Mouse (Mus musculus): ENCODE data around the gene Helq. TPM values are rescaled to one million over a fixed set of nuclear protein-coding genes. Genes with fewer than 3 reads are reported as not detected.
A peak's percentile ranks its signal among the peaks of the same experiment; 100 is the strongest.

Gene Helq
- polyA plus RNA-seq, 1 experiment from 2014 or later: 20.6 TPM

DNA sequence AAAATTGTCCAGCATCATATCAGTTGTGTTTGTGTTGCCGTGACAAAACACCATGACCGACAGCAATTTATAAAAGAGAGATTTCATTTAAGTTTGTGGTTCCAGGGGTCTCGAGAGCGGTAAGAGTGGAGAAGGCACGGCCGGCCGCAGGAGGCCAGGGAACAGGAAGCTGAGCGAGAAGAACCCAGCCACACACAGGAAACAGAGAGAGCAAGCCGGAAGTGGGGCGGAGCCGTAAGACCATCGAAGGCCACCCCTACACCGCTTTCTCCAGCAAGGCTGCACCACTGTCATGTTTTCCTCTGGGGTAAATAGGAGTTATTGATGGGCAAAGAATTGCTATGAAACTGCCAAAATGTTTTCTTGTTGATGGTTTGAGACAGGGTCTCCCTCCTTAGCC is 69.6 kb downstream of the Helq start:
- H3K36me3 ChIP-seq (ENCODE audit: control insufficient read depth, insufficient read depth, low read length): no peaks in the 10 kb centered on the region
- no peaks in the 10 kb centered on the region for H3K9me3 ChIP-seq (replicated peaks; ENCODE audit: control insufficient read depth, low read length, poor library complexity, severe bottlenecking)
- ATAC-seq: no peak
- H3K4me1 ChIP-seq (ENCODE audit: control insufficient read depth, insufficient read depth, low read length): no peaks in the 10 kb centered on the region
- H3K4me3 ChIP-seq (ENCODE audit: low read depth, low read length): no peak overlapping the region
- 91% methylated on average over 13 of the region's 13 CpGs for WGBS
- no peaks in the 10 kb centered on the region for H3K27me3 ChIP-seq (ENCODE audit: control insufficient read depth, insufficient read depth, low read depth, low read length)
- H3K4me2 ChIP-seq (ENCODE audit: low read length): no peak overlapping the region
- H3K9ac ChIP-seq (ENCODE audit: low read depth, low read length): no peak overlapping the region
- no peak overlapping the region for H3K27ac ChIP-seq (ENCODE audit: low read length)

DNA sequence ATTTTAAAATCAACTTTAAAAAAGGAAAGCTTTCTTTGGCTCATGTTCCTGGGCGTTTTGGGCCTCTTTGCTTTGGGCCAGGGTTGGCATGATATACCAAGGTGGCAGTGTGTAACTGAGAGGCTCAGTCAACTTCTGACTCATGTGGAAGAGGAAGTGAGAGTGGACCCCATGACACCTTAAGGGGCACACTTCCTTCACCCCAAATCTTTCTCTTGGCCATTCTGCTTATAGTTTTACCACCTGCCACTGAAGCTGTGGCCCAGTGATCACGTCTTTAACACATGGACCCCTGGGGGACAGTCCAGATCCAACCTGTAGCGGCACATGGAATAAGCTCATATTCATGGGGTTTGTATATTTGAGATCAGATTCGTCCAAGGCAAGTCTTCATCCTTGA is 72.4 kb downstream of the Helq start:
- Histone ChIP-seq H3K27me3 (ENCODE audit: control insufficient read depth, insufficient read depth, low read depth, low read length) (no peaks in the 10 kb centered on the region), H3K27ac (ENCODE audit: low read length) (no peak overlapping the region), H3K4me1 (ENCODE audit: control insufficient read depth, insufficient read depth, low read length) (no peaks in the 10 kb centered on the region), H3K4me2 (ENCODE audit: low read length) (no peak overlapping the region), H3K9me3 (replicated peaks; ENCODE audit: control insufficient read depth, low read length, poor library complexity, severe bottlenecking) (no peaks in the 10 kb centered on the region), H3K4me3 (ENCODE audit: low read depth, low read length) (no peak overlapping the region), H3K9ac (ENCODE audit: low read depth, low read length) (no peak overlapping the region), H3K36me3 (ENCODE audit: control insufficient read depth, insufficient read depth, low read length) (no peaks in the 10 kb centered on the region)
- ATAC-seq: no peak
- 88% methylated on average over 4 of the region's 4 CpGs for WGBS

DNA sequence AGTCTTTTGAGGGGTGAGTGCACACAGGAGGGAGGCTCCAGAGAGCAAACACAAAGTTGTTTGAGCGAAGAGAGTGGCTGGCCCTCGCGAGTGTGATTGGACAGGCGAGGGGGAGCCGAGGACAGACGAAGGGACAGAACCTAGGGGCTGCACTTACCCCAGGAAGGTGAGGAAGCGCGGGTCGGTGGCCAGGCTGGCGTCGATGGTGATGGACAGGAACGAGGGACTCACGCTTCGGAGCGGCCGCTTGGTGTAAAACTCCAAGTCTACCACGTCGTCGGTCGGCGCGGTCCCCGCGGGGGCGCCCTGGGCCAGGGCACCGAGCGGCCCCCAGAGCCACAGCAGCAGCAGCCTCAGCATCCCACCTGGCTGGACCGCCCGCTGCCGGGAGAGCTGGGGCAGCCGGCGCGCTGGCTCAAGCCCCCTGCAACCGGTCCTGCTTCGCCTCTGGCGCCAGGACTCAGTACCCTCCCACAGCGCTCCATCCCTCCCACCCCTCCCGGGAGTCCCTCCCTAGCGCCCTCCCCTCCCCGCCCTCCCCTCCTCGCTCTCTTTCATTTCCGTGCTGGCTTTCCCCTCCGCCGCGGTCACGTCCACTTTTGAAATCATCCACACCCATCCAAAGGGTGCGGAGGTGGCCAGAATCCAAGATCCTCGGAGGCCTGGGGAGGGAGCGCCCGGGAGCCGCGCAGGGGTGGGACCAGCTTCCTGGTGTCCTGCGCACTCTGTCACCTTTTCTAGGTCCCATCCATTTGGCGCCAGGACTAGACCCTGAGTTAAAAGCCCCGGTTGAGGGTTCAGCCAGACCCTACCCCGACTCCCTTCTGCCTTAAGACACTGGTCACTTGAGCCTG is 78.9 kb downstream of the Helq start, which contains the start of gene Hpse:
TSS of gene Hpse (minus strand) at position 482 of the 854 bp plus-strand sequence.
- peak; percentile 72 for ATAC-seq
- WGBS: under 1% methylated on average over 40 of the region's 56 CpGs
- peak within 1 kb of the TSS; percentile 62 for H3K9ac ChIP-seq (ENCODE audit: low read depth, low read length)
- H3K4me1 ChIP-seq (ENCODE audit: control insufficient read depth, insufficient read depth, low read length): peaks cover 6% of the 10 kb centered on the region
- peak within 1 kb of the TSS; percentile 46 for H3K4me3 ChIP-seq (ENCODE audit: low read depth, low read length)
- no peaks in the 10 kb centered on the region for H3K36me3 ChIP-seq (ENCODE audit: control insufficient read depth, insufficient read depth, low read length)
- no peaks in the 10 kb centered on the region for H3K9me3 ChIP-seq (replicated peaks; ENCODE audit: control insufficient read depth, low read length, poor library complexity, severe bottlenecking)
- H3K27ac ChIP-seq (ENCODE audit: low read length): no peak within 1 kb of the TSS
- H3K27me3 ChIP-seq (ENCODE audit: control insufficient read depth, insufficient read depth, low read depth, low read length): peaks cover 11% of the 10 kb centered on the region
- peak within 1 kb of the TSS; percentile 88 for H3K4me2 ChIP-seq (ENCODE audit: low read length)

DNA sequence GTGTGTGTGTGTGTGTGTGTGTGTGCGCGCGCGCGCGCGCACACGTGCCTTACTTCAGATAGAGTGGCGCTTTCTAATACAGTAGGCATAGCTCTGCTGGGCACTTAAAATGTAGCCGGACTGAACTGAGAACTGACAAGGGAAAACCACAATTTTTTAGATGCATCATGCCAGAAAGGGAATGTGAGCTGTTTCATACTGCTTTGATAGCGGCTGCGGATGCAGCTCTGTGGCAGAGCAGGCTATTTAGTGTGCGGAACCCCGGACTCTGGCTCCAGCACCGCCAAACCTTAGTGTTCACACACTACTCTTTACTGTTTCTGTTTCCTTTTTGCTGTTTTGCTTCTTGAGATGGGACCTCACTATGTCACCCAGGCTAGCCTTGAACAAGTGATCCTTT is 81.6 kb downstream of the Helq start:
- H3K27ac ChIP-seq (ENCODE audit: low read length): no peak overlapping the region
- no peak overlapping the region for H3K9ac ChIP-seq (ENCODE audit: low read depth, low read length)
- peaks cover 6% of the 10 kb centered on the region for H3K4me1 ChIP-seq (ENCODE audit: control insufficient read depth, insufficient read depth, low read length)
- 93% methylated on average over 15 of the region's 15 CpGs for WGBS
- H3K4me2 ChIP-seq (ENCODE audit: low read length): no peak overlapping the region
- H3K9me3 ChIP-seq (replicated peaks; ENCODE audit: control insufficient read depth, low read length, poor library complexity, severe bottlenecking): no peaks in the 10 kb centered on the region
- H3K4me3 ChIP-seq (ENCODE audit: low read depth, low read length): no peak overlapping the region
- no peak for ATAC-seq
- H3K36me3 ChIP-seq (ENCODE audit: control insufficient read depth, insufficient read depth, low read length): no peaks in the 10 kb centered on the region
- H3K27me3 ChIP-seq (ENCODE audit: control insufficient read depth, insufficient read depth, low read depth, low read length): peaks cover 11% of the 10 kb centered on the region

Other genes starting within 250 kb of the Helq start
- 0.50 and 0.51 TPM in 2 replicates for gene Plac8, start 226.4 kb downstream of the Helq start, polyA plus RNA-seq (2015; fragmentation: Nextera tagmentation; extraction: Ambion mirVana)
- gene Coq2, start 123.5 kb downstream of the Helq start, polyA plus RNA-seq (2015; fragmentation: Nextera tagmentation; extraction: Ambion mirVana): 46.1 and 48.2 TPM in 2 replicates
- 0.24 and 0.27 TPM in 2 replicates for gene Hpse, start 78.9 kb downstream of the Helq start, polyA plus RNA-seq (2015; fragmentation: Nextera tagmentation; extraction: Ambion mirVana)
- gene Mrps18c, start within 50 bp of the Helq start, polyA plus RNA-seq (2015; fragmentation: Nextera tagmentation; extraction: Ambion mirVana): 137 and 143 TPM in 2 replicates
- gene Abraxas1, start 22.4 kb upstream of the Helq start, polyA plus RNA-seq (2015; fragmentation: Nextera tagmentation; extraction: Ambion mirVana): 12.0 and 17.1 TPM in 2 replicates
- gene Gpat3, start 47.1 kb upstream of the Helq start, polyA plus RNA-seq (2015; fragmentation: Nextera tagmentation; extraction: Ambion mirVana): 0.57 TPM in 2 replicates